Mouse (Mus musculus): ENCODE measurements around the gene Ldb2. TPM values are rescaled to one million over a fixed set of nuclear protein-coding genes. Genes with fewer than 3 reads are reported as not detected.

Ldb2 gene
- total and polyA plus RNA-seq, 3 experiments, result not detected

GRCm38 (mm10) chr5:44481406-44481805 lies 318.1 kb downstream of the Ldb2 start:
- no peak for TF ChIP-seq SIN3A (IDR thresholded peaks at IDR 0.05; ENCODE audit: low read length)
- TF ChIP-seq GATA1 (IDR thresholded peaks at IDR 0.05; ENCODE audit: low read depth, low read length), result no peak
- TF ChIP-seq EP300 (IDR thresholded peaks at IDR 0.05; ENCODE audit: low read depth in 1 of 2, low read length in 2 of 2), result no peak
- no peak for TF ChIP-seq NRF1 (IDR thresholded peaks at IDR 0.05; ENCODE audit: insufficient read depth, low read depth, low read length, poor library complexity, severe bottlenecking)
- TF ChIP-seq CHD1 (IDR thresholded peaks at IDR 0.05; ENCODE audit: low read depth, low read length), result no peak
- TF ChIP-seq ETS1 (IDR thresholded peaks at IDR 0.05; ENCODE audit: low read depth, low read length), result no peak
- no peak for TF ChIP-seq SMC3 (IDR thresholded peaks at IDR 0.05; ENCODE audit: low read depth, low read length)
- no peak for TF ChIP-seq E2F4 (IDR thresholded peaks at IDR 0.05; ENCODE audit: borderline replicate concordance, low read depth, low read length)
- no peak for TF ChIP-seq MXI1 (IDR thresholded peaks at IDR 0.05; ENCODE audit: low read depth, low read length)
- no peak for TF ChIP-seq JUND (IDR thresholded peaks at IDR 0.05; ENCODE audit: low read depth, low read length)
- TF ChIP-seq TAL1 (IDR thresholded peaks at IDR 0.05; ENCODE audit: low read length), result no peak
- Histone ChIP-seq H3K9me3 (replicated peaks; ENCODE audit: insufficient read depth, low read length) (no peaks in the 10 kb centered on the region), H3K27ac (ENCODE audit: control insufficient read depth, low read depth, low read length) (no peak overlapping the region), H3K9ac (ENCODE audit: control insufficient read depth, low read depth, low read length, poor library complexity, severe bottlenecking) (no peak overlapping the region), H3K36me3 (ENCODE audit: control insufficient read depth in 1 of 2, insufficient read depth in 2 of 2, low read length in 2 of 2) (no peaks in the 10 kb centered on the region), H3K79me2 (ENCODE audit: control insufficient read depth, insufficient read depth, low read length, poor library complexity) (no peaks in the 10 kb centered on the region), H3K4me3 (ENCODE audit: control insufficient read depth in 1 of 2, insufficient read depth in 1 of 2, low read depth in 2 of 2, low read length in 2 of 2) (no peak overlapping the region), H3K4me1 (ENCODE audit: control insufficient read depth in 1 of 2, insufficient read depth in 2 of 2, low read length in 2 of 2) (no peaks in the 10 kb centered on the region), H3K27me3 (ENCODE audit: control insufficient read depth in 1 of 2, insufficient read depth in 2 of 2, low read length in 2 of 2) (no peaks in the 10 kb centered on the region)
- DNase-seq (ENCODE audit: low read depth, low spot score), result no peak

- H3K9me3 ChIP-seq (replicated peaks; ENCODE audit: insufficient read depth, low read length), result no peaks in the 10 kb centered on the region
- H3K4me3 ChIP-seq (ENCODE audit: control insufficient read depth in 1 of 2, insufficient read depth in 1 of 2, low read depth in 2 of 2, low read length in 2 of 2), result no peak overlapping the region
- H3K27me3 ChIP-seq (ENCODE audit: control insufficient read depth in 1 of 2, insufficient read depth in 2 of 2, low read length in 2 of 2), result no peaks in the 10 kb centered on the region
- no peaks in the 10 kb centered on the region for H3K79me2 ChIP-seq (ENCODE audit: control insufficient read depth, insufficient read depth, low read length, poor library complexity)
- DNase-seq (ENCODE audit: low read depth, low spot score), result no peak
- H3K27ac ChIP-seq (ENCODE audit: control insufficient read depth, low read depth, low read length), result no peak overlapping the region
- TF ChIP-seq NRF1 (IDR thresholded peaks at IDR 0.05; ENCODE audit: insufficient read depth, low read depth, low read length, poor library complexity, severe bottlenecking), result no peak
- TF ChIP-seq E2F4 (IDR thresholded peaks at IDR 0.05; ENCODE audit: borderline replicate concordance, low read depth, low read length), result no peak
- TF ChIP-seq RAD21 (IDR thresholded peaks at IDR 0.05; ENCODE audit: low read depth, low read length), result peak; percentile 3; the same call in 1 of the 2 replicates
- no peaks in the 10 kb centered on the region for H3K36me3 ChIP-seq (ENCODE audit: control insufficient read depth in 1 of 2, insufficient read depth in 2 of 2, low read length in 2 of 2)
- H3K9ac ChIP-seq (ENCODE audit: control insufficient read depth, low read depth, low read length, poor library complexity, severe bottlenecking), result no peak overlapping the region
- H3K4me1 ChIP-seq (ENCODE audit: control insufficient read depth in 1 of 2, insufficient read depth in 2 of 2, low read length in 2 of 2), result no peaks in the 10 kb centered on the region
Measured at GRCm38 (mm10) chr5:44476356-44476755, 323.1 kb downstream of the Ldb2 start.

- no peaks in the 10 kb centered on the region for H3K36me3 ChIP-seq (ENCODE audit: control insufficient read depth in 1 of 2, insufficient read depth in 2 of 2, low read length in 2 of 2)
- no peaks in the 10 kb centered on the region for H3K79me2 ChIP-seq (ENCODE audit: control insufficient read depth, insufficient read depth, low read length, poor library complexity)
- DNase-seq (ENCODE audit: low read depth, low spot score), result no peak
- no peak overlapping the region for H3K4me3 ChIP-seq (ENCODE audit: control insufficient read depth in 1 of 2, insufficient read depth in 1 of 2, low read depth in 2 of 2, low read length in 2 of 2)
- no peak overlapping the region for H3K9ac ChIP-seq (ENCODE audit: control insufficient read depth, low read depth, low read length, poor library complexity, severe bottlenecking)
- no peaks in the 10 kb centered on the region for H3K4me1 ChIP-seq (ENCODE audit: control insufficient read depth in 1 of 2, insufficient read depth in 2 of 2, low read length in 2 of 2)
- no peaks in the 10 kb centered on the region for H3K9me3 ChIP-seq (replicated peaks; ENCODE audit: insufficient read depth, low read length)
- TF ChIP-seq HCFC1 (IDR thresholded peaks at IDR 0.05; ENCODE audit: low read depth, low read length), result no peak
- TF ChIP-seq ZKSCAN1 (IDR thresholded peaks at IDR 0.05; ENCODE audit: low read depth, low read length), result no peak
- no peak for TF ChIP-seq NRF1 (IDR thresholded peaks at IDR 0.05; ENCODE audit: insufficient read depth, low read depth, low read length, poor library complexity, severe bottlenecking)
- TF ChIP-seq UBTF (IDR thresholded peaks at IDR 0.05; ENCODE audit: borderline replicate concordance, insufficient read depth, low read depth, low read length), result no peak
- no peak for TF ChIP-seq MAZ (IDR thresholded peaks at IDR 0.05; ENCODE audit: low read depth, low read length)
- TF ChIP-seq E2F4 (IDR thresholded peaks at IDR 0.05; ENCODE audit: borderline replicate concordance, low read depth, low read length), result no peak
- no peak for TF ChIP-seq GATA1 (IDR thresholded peaks at IDR 0.05; ENCODE audit: low read depth, low read length)
- no peak for TF ChIP-seq TBP (IDR thresholded peaks at IDR 0.05; ENCODE audit: low read depth, low read length)
- no peak for TF ChIP-seq MAFK (IDR thresholded peaks at IDR 0.05; ENCODE audit: borderline replicate concordance, low read depth, low read length)
- TF ChIP-seq CHD2 (IDR thresholded peaks at IDR 0.05; ENCODE audit: low read length), result no peak
- no peak for TF ChIP-seq ZNF384 (IDR thresholded peaks at IDR 0.05; ENCODE audit: low read depth, low read length)
- TF ChIP-seq RAD21 (IDR thresholded peaks at IDR 0.05; ENCODE audit: low read depth, low read length), result no peak
- TF ChIP-seq ZC3H11A (IDR thresholded peaks at IDR 0.05; ENCODE audit: low read depth, low read length), result no peak
- TF ChIP-seq KAT2A (conservative IDR thresholded peaks at IDR 0.05; ENCODE audit: low read depth, low read length), result no peak
- no peak for TF ChIP-seq EP300 (IDR thresholded peaks at IDR 0.05; ENCODE audit: low read depth in 1 of 2, low read length in 2 of 2)
- no peak for TF ChIP-seq GABPA (IDR thresholded peaks at IDR 0.05; ENCODE audit: low read depth, low read length)
- no peak for TF ChIP-seq MEF2A (IDR thresholded peaks at IDR 0.05; ENCODE audit: extremely low read depth, insufficient replicate concordance, low read depth, low read length, poor library complexity, severe bottlenecking)
- TF ChIP-seq MAX (IDR thresholded peaks at IDR 0.05; ENCODE audit: low read length), result no peak
- no peaks in the 10 kb centered on the region for H3K27me3 ChIP-seq (ENCODE audit: control insufficient read depth in 1 of 2, insufficient read depth in 2 of 2, low read length in 2 of 2)
- no peak overlapping the region for H3K27ac ChIP-seq (ENCODE audit: control insufficient read depth, low read depth, low read length)
Measured at GRCm38 (mm10) chr5:44475543-44475942, 323.9 kb downstream of the Ldb2 start.
